Mouse (Mus musculus): ENCODE results near the gene Hspd1. TPM values are rescaled to one million over a fixed set of nuclear protein-coding genes. Genes with fewer than 3 reads are reported as not detected.
"Not testable (repeated sequence)": the region's sequence is repeated elsewhere in the genome, so short reads cannot be mapped to it uniquely, and the experiment has no call there.

Gene Hspd1
- polyA plus RNA-seq, 1 experiment from 2014 or later = 166 TPM

GRCm38 (mm10) chr1:55061772-55062171 is 26.3 kb downstream of the Hspd1 start:
- ATAC-seq (ENCODE audit: low FRiP score, low TSS enrichment) = no peak
- no peak overlapping the region for H3K4me2 ChIP-seq (replicated peaks; ENCODE audit: low read depth)
- peaks cover 7% of the 10 kb centered on the region; the same call in 1 of the 2 replicates for H3K36me3 ChIP-seq (ENCODE audit: control insufficient read depth, insufficient read depth, low read length)
- H3K27me3 ChIP-seq (ENCODE audit: control insufficient read depth, insufficient read depth, low read length) = no peaks in the 10 kb centered on the region
- H3K9ac ChIP-seq (ENCODE audit: low read length) = no peak overlapping the region
- WGBS = 87% methylated on average over 4 of the region's 4 CpGs
- H3K27ac ChIP-seq (replicated peaks) = no peak overlapping the region
- no peak overlapping the region for H3K4me3 ChIP-seq (ENCODE audit: low read depth, low read length)
- no peaks in the 10 kb centered on the region for H3K9me3 ChIP-seq (ENCODE audit: control insufficient read depth, low read length)
- no peak for TF ChIP-seq CTCF (IDR thresholded peaks at IDR 0.05; ENCODE audit: low read depth)
- TF ChIP-seq EP300 (optimal IDR thresholded peaks at IDR 0.05) = no peak
- no peaks in the 10 kb centered on the region for H3K4me1 ChIP-seq (replicated peaks; ENCODE audit: control insufficient read depth, insufficient read depth)
- DNase-seq (ENCODE audit: low spot score) = no peak

- WGBS = 87% methylated on average over 5 of the region's 5 CpGs
- ATAC-seq (ENCODE audit: low FRiP score, low TSS enrichment) = no peak
- Histone ChIP-seq H3K27ac (replicated peaks) (no peak overlapping the region), H3K27me3 (ENCODE audit: control insufficient read depth, insufficient read depth, low read length) (no peaks in the 10 kb centered on the region), H3K9ac (ENCODE audit: low read length) (no peak overlapping the region), H3K4me1 (replicated peaks; ENCODE audit: control insufficient read depth, insufficient read depth) (no peaks in the 10 kb centered on the region), H3K4me3 (ENCODE audit: low read depth, low read length) (no peak overlapping the region), H3K9me3 (ENCODE audit: control insufficient read depth, low read length) (no peaks in the 10 kb centered on the region), H3K36me3 (ENCODE audit: control insufficient read depth, insufficient read depth, low read length) (peaks cover 6% of the 10 kb centered on the region; the same call in 1 of the 2 replicates), H3K4me2 (replicated peaks; ENCODE audit: low read depth) (no peak overlapping the region)
- DNase-seq (ENCODE audit: low spot score) = no peak
- no peak for TF ChIP-seq CTCF (IDR thresholded peaks at IDR 0.05; ENCODE audit: low read depth)
- no peak for TF ChIP-seq EP300 (optimal IDR thresholded peaks at IDR 0.05)
These were observed 26.9 kb downstream of the Hspd1 start for GRCm38 (mm10) chr1:55061099-55061498.

- not testable (repeated sequence) for H3K4me2 ChIP-seq (replicated peaks; ENCODE audit: low read depth); H3K4me3 ChIP-seq (ENCODE audit: low read depth, low read length); H3K36me3 ChIP-seq (ENCODE audit: control insufficient read depth, insufficient read depth, low read length); H3K27ac ChIP-seq (replicated peaks); H3K27me3 ChIP-seq (ENCODE audit: control insufficient read depth, insufficient read depth, low read length); DNase-seq (ENCODE audit: low spot score); H3K9me3 ChIP-seq (ENCODE audit: control insufficient read depth, low read length); H3K9ac ChIP-seq (ENCODE audit: low read length); H3K4me1 ChIP-seq (replicated peaks; ENCODE audit: control insufficient read depth, insufficient read depth); ATAC-seq (ENCODE audit: low FRiP score, low TSS enrichment)
- WGBS = 82% methylated on average over 2 of the region's 3 CpGs
These were observed 29.7 kb downstream of the Hspd1 start for GRCm38 (mm10) chr1:55058383-55058782.

- no peak overlapping the region for H3K9ac ChIP-seq (ENCODE audit: low read length)
- no peaks in the 10 kb centered on the region for H3K9me3 ChIP-seq (ENCODE audit: control insufficient read depth, low read length)
- no peak overlapping the region for H3K4me3 ChIP-seq (ENCODE audit: low read depth, low read length)
- H3K4me2 ChIP-seq (replicated peaks; ENCODE audit: low read depth) = no peak overlapping the region
- no peak for ATAC-seq (ENCODE audit: low FRiP score, low TSS enrichment)
- WGBS = 81% methylated on average over 5 of the region's 5 CpGs
- H3K4me1 ChIP-seq (replicated peaks; ENCODE audit: control insufficient read depth, insufficient read depth) = peaks cover 2% of the 10 kb centered on the region; the same call in 1 of the 2 replicates
- no peak overlapping the region for H3K27ac ChIP-seq (replicated peaks)
- TF ChIP-seq EP300 (optimal IDR thresholded peaks at IDR 0.05) (no peak), CTCF (IDR thresholded peaks at IDR 0.05; ENCODE audit: low read depth) (no peak)
- H3K36me3 ChIP-seq (ENCODE audit: control insufficient read depth, insufficient read depth, low read length) = no peaks in the 10 kb centered on the region
- DNase-seq (ENCODE audit: low spot score) = no peak
- no peaks in the 10 kb centered on the region for H3K27me3 ChIP-seq (ENCODE audit: control insufficient read depth, insufficient read depth, low read length)
These were observed 32.5 kb downstream of the Hspd1 start for GRCm38 (mm10) chr1:55055322-55056115.

GRCm38 (mm10) chr1:55053596-55053995 is 34.4 kb downstream of the Hspd1 start:
- WGBS = 69% methylated on average over 4 of the region's 4 CpGs
- H3K36me3 ChIP-seq (ENCODE audit: control insufficient read depth, insufficient read depth, low read length) = no peaks in the 10 kb centered on the region
- H3K4me3 ChIP-seq (ENCODE audit: low read depth, low read length) = peak overlapping the region; percentile 70
- peaks cover 2% of the 10 kb centered on the region; the same call in 1 of the 2 replicates for H3K4me1 ChIP-seq (replicated peaks; ENCODE audit: control insufficient read depth, insufficient read depth)
- no peak overlapping the region for H3K27ac ChIP-seq (replicated peaks)
- H3K4me2 ChIP-seq (replicated peaks; ENCODE audit: low read depth) = peak overlapping the region; percentile 57
- H3K9me3 ChIP-seq (ENCODE audit: control insufficient read depth, low read length) = no peaks in the 10 kb centered on the region
- no peak for ATAC-seq (ENCODE audit: low FRiP score, low TSS enrichment)
- TF ChIP-seq EP300 (optimal IDR thresholded peaks at IDR 0.05) (no peak), CTCF (IDR thresholded peaks at IDR 0.05; ENCODE audit: low read depth) (no peak)
- no peak for DNase-seq (ENCODE audit: low spot score)
- no peaks in the 10 kb centered on the region for H3K27me3 ChIP-seq (ENCODE audit: control insufficient read depth, insufficient read depth, low read length)
- peak overlapping the region; percentile 77; the same call in 1 of the 2 replicates for H3K9ac ChIP-seq (ENCODE audit: low read length)

- WGBS = 0% methylated on average over 29 of the region's 42 CpGs
- Histone ChIP-seq H3K4me1 (replicated peaks; ENCODE audit: control insufficient read depth, insufficient read depth) (peaks cover 2% of the 10 kb centered on the region; the same call in 1 of the 2 replicates), H3K9me3 (ENCODE audit: control insufficient read depth, low read length) (no peaks in the 10 kb centered on the region), H3K36me3 (ENCODE audit: control insufficient read depth, insufficient read depth, low read length) (no peaks in the 10 kb centered on the region), H3K27me3 (ENCODE audit: control insufficient read depth, insufficient read depth, low read length) (no peaks in the 10 kb centered on the region), H3K27ac (replicated peaks) (peak overlapping the region; percentile 92), H3K4me2 (replicated peaks; ENCODE audit: low read depth) (peak overlapping the region; percentile 57), H3K9ac (ENCODE audit: low read length) (peak overlapping the region; percentile 77), H3K4me3 (ENCODE audit: low read depth, low read length) (peak overlapping the region; percentile 70)
- peak; percentile 92 for DNase-seq (ENCODE audit: low spot score)
- ATAC-seq (ENCODE audit: low FRiP score, low TSS enrichment) = peak; percentile 88
- TF ChIP-seq CTCF (IDR thresholded peaks at IDR 0.05; ENCODE audit: low read depth) = peak; percentile 42; the same call in 1 of the 2 replicates
- peak; percentile 37 for TF ChIP-seq EP300 (optimal IDR thresholded peaks at IDR 0.05)
These were observed 35.0 kb downstream of the Hspd1 start for GRCm38 (mm10) chr1:55053005-55053404.
